Mouse (Mus musculus) layer of hippocampus, adult 6 months (tissue): ENCODE data around the gene Lmtk2. TPM values are rescaled to one million over a fixed set of nuclear protein-coding genes. Genes with fewer than 3 reads are reported as not detected.

ENCODE experiments used
- long read RNA-seq, 2 experiments: library from polyadenylated mRNA; unstranded; transcript quantifications; one replicate each; pipeline ENCODE4 v2.0.0; 2019 to 2020
- polyA plus RNA-seq: library from polyadenylated mRNA; unstranded; fragments of <200 nt; fragmentation: Nextera tagmentation; gene quantifications from 2 replicates; pipeline ENCODE4 v1.2.3, GENCODE M21; 2021

Lmtk2 gene
- polyA plus RNA-seq, result 7.9 and 8.0 TPM in 2 replicates
- long read RNA-seq, experiment 1, partial matches to known transcripts, result 3 of 20 reads
- long read RNA-seq, experiment 1, other reads (novel, unspliced or antisense), result 17 of 20 reads
- long read RNA-seq, experiment 2, full-length matches to known transcripts, result 1 of 41 reads
- long read RNA-seq, experiment 2, partial matches to known transcripts, result 14 of 41 reads
- long read RNA-seq, experiment 2, other reads (novel, unspliced or antisense), result 26 of 41 reads

DNA sequence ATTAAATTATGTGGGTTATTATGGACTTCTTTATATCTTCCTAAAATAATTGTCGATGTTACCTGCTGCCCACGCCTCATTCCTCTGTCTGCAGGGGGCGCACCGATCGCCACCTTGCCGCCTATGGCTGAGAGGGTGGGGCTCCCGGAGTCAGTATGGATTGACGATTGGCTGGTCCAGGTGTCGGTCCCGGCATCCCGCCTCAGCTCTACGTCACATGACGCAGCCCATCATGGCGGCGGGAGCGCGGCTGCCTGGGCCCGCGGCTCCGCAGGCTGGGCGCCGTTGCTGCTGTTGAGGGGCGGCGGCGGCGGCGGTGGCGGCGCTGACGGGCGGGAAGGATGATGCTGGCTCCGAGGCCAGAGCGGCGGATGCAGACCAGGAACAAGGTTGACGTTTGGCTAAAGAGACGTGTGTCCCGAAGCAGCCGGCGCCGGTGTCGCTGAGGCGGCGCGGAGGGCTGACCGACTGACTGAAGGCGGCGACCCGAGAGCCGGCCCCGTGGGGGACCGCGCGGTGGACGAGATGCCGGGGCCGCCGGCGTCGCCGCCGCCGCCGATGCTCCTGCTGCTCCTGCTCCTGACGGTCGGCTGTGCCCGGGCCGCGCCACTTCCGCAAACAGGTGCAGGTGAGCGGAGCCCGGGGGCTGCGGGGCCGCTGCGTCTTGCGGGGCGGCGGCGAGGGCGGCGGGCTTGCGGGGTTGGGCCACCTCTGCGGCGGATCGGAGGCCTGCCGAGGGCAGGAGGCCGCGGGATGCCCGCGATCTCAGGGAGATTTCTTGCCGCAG, at the start of gene Lmtk2:
Lmtk2 (plus strand) TSS at position 288 of the 787 bp plus-strand sequence.

GRCm38 (mm10) chr5:144189950-144190583, 89.8 kb downstream of the Lmtk2 start, which contains the start of gene Bhlha15:
Bhlha15 (plus strand) TSS chr5:144190286.

DNA sequence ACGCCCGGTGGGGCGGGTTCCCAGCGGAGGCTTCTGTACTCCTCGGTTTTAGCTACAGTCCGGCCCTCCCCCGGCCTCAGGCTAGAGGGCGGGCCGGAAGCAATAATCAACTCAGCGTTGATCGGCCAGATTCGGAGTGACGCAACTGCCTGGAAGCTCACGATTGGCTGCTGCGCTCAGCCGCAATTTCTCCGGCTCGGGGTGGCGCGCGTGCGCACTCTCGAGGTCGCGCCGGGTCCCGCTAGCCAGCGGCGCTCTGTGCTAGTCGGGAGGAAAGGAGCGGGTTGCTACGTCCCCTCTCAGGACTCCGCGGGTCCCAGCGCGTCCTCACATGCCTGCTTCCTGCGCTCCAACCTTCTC, 123.2 kb downstream of the Lmtk2 start, which contains the start of gene Tecpr1:
Tecpr1 (minus strand) TSS at position 113 of the 360 bp plus-strand sequence.

Other genes with a start within 250 kb of the Lmtk2 start
- gene Ankrd61, start 202.8 kb upstream of the Lmtk2 start, polyA plus RNA-seq, result not detected in 2 replicates
- gene Aimp2, start 190.6 kb upstream of the Lmtk2 start, polyA plus RNA-seq, result 44.7 and 47.5 TPM in 2 replicates
- gene Pms2, start 190.5 kb upstream of the Lmtk2 start, polyA plus RNA-seq, result 8.2 TPM in 2 replicates
- gene Gm42421, start 172.3 kb upstream of the Lmtk2 start, polyA plus RNA-seq, result not detected in 2 replicates
- 1.7 and 4.3 TPM in 2 replicates for gene Rsph10b, start 167.4 kb upstream of the Lmtk2 start, polyA plus RNA-seq
- gene Ccz1, start 85.6 kb upstream of the Lmtk2 start, polyA plus RNA-seq, result 12.9 and 13.1 TPM in 2 replicates
- gene Ocm, start 73.8 kb upstream of the Lmtk2 start, polyA plus RNA-seq, result not detected in 2 replicates
- not detected in 2 replicates for gene Bhlha15, start 89.8 kb downstream of the Lmtk2 start, polyA plus RNA-seq
- 32.1 and 32.5 TPM in 2 replicates for gene Tecpr1, start 123.2 kb downstream of the Lmtk2 start, polyA plus RNA-seq
- 21.8 and 25.7 TPM in 2 replicates for gene Bri3, start 144.0 kb downstream of the Lmtk2 start, polyA plus RNA-seq